Mouse (Mus musculus): ENCODE results near the gene Prss12.
"Not testable (repeated sequence)": the region's sequence is repeated elsewhere in the genome, so short reads cannot be mapped to it uniquely, and the experiment has no call there.

Prss12 gene

DNA sequence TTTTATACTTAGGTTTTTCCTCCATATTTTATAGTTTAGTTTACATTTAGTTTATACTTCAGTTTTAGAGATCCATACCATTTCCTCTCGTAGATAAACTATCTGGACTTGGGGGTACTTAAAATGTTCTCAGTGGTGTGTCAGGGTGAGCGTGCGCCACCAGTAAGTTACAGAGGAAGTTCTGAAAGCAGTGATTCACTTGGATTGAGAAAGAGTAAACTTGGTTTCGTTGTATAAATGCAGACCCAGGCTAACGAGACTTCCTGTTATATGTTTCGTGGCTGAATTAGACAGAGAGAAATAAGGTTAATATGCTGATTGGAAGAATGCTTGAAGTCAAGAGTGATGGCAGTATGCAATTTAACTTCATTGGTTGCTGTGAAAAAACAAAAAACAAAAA is 34.6 kb downstream of the Prss12 start:
- DNase-seq = no peak

DNA sequence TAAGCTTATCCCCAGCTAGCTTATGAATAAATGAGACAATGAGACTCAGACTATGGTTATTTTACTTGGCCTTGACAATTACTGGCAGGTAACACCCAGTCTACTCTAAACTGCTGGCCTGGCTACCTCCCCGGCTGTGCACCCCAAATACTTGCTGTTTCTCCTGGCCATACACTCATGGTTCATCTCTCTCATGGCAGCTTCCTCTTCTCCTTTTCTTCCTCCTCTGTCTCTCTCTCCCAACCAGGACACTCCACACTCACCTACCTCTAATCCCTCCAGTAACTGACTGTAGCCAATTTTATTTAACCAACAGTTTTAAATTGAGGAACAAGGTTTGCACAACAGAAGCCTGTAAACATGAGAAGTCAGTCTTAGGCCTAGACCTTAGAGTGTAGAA is 45.1 kb downstream of the Prss12 start:
- DNase-seq = no peak

DNA sequence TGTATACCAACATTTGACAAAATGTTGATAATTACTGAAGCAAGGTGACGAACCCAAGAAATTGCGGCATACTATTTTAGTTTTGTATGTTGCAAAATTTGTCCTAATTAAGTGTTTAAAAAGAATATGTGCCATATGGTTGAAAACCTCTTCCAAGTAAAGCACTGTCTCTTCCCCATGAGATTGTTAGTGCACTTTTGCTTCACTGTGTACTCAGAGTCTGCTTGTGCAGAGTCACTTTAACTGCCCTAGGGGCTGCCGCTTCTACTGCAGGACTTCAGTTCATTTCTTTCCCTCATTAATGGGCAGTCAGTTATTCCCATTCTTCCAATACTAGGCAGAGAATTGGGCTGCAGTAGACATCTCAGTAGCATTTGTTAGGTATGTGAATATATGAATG is 46.5 kb downstream of the Prss12 start:
- DNase-seq = no peak

DNA sequence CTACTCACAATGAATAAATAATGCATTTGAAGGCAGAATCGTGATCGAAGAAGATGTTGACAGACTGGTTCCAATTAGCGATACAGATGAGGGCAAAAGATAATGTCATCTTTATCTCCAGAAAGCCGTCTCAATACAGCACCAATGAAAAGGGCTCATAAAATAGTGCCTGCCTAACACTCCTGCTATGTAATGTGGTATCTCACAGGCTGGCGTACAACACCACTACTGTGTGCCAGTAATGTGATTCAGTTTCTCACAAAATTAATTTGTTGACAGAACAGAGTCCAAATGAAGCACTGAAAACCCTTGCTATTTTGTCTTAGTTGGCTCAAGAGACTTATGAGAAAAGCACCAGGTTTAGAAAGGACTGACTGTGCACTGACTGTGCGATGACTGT is 48.4 kb downstream of the Prss12 start:
- no peak for DNase-seq

DNA sequence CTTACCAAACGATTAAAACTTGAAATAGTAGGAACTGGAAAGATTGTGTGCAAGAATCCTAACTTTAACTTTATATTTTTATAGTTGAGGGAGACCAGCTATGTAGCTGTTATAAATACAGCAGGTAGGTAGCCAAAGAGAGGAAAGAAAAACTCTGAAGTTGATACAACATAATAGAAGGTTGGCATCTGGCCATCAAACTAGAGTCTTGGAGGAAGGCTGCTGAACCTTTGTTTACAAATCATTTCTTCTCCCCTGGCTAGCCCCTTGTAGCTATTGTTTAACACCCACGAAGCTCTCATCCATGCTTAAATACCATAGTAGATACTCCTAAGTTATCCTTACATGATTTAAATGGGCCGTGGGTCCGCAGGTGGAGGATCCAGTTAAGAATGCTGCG is 52.1 kb downstream of the Prss12 start:
- DNase-seq = no peak

DNA sequence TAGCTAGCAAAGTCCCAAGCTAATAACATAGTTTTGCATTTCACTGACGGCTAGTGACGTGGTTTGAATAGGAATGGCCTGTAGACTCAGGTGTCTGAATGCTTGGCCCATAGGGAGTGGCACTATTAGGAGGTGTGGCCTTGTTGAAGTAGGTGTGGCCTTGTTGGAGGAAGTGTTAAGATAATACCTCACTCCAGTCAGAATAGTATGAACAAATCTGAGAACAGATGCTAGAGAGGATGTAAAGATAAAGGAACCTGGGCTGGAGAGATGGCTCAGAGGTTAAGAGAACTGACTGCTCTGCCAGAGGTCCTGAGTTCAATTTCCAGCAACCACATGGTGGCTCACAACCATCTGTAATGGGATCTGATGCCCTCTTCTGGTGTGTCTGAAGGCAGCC is 55.1 kb downstream of the Prss12 start:
- DNase-seq = not testable (repeated sequence)

DNA sequence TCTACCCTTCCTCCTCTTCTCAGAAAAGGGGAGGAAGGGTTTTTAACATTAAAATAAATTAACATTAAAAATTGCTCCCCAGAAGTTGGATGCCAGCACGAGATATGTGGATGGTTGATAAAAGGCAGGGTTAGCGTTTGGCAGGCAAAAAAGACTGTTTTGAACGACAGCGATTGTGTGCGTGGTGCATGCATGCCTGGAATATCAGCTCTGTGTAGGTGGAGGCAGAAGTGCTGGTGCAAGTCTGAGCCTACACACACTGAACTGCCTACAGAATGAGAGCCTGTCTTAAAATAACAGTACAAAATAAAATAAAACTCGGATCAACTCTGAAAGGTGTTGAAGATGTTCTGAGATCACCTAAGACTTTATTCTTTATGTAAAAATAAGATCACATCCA is 57.2 kb downstream of the Prss12 start:
- DNase-seq = no peak

DNA sequence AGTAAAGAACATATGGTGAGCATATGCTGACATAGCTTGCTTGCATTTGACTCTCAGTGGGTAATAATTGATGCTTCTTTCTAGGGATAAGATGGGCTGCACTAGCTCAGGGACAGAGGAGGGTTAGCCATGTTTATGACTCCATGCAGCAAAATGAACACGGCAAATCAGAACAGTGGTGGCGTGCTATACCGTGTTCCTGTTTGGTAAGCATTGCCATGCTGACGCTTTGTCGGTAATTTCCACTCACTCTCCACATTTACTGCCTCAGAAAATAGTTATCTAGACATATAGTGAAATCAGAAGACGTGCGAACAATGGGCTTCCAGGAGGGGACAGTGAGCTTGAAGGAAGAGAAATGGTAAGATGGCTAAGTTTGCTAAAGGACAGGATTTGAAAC is 58.1 kb downstream of the Prss12 start:
- DNase-seq = no peak

DNA sequence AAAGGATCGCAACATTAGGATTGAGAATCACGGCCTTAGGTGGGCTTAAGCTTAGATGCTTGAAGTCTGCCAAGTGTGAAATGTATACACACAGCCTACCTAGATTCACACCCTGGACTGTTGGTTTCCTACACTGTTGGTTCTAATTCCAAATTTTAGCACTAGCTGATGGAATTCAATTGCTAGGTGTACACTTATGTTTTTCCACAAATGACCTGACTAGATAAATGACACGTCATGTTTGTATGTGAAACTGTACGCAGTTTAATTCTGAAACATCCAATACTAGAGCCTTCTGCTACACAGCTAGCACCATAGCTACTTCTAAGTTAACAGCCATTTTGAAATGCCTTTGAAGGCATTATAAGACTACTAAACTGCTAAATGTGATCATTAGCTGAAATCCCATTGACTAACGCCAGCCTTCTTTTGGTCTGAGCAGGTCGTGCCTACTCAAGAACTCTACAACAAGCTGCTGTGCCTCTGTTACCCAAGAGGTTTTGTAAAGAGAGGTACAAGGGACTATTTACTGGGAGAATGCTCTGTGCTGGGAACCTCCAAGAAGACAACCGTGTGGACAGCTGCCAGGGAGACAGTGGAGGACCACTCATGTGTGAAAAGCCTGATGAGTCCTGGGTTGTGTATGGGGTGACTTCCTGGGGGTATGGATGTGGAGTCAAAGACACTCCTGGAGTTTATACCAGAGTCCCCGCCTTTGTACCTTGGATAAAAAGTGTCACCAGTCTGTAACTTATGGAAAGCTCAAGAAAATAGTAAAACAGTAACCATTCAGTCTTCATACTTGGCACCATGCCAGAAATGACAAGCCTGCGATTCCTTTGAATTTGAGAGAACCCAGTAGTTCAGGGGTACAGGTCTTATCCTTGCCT is 59.3 kb downstream of the Prss12 start:
- peak; percentile 53 to 63 for DNase-seq

DNA sequence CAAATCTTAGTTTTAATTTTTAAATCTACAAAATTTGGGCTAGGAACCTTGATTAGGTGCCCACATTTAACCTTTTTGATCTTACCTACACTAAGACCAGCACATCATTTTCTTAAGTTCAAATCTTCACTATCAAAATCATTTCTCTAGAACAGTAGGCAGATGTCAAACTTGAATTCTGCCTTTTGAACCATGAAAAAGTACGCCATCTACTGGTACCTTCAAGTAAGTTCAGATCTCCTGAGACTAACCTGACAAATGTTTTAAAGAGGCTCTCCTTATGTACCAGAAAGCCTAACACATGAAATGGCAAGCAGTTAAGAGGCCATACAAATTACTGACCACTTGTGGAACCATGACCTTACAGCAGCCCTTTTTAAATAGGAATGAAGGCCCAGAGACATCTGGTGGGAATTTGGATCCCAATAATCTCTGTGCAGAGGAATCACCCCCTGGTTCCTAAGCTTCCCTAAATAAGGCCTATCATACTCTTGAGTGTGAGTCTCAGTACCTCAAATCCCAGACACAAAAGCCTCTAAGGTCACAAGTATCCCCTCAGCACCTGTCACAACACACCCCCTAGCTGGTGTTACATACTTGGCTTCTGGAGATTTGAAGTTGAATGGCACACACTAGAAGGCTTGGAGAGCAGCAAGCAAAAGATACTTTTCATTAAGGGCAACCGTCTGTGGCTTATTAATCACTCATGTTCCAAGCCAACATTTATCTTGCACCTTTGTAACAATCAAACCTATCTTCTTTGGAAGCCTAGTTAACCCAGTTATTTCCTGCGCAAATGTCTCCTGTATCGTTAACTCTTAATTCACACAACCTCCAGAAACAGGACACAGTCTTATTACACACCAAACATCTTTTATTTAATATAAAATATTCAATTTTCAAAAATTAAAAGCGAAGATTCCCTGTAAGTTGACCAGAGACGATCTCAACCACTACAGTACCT is 60.3 kb downstream of the Prss12 start:
- DNase-seq = no peak

DNA sequence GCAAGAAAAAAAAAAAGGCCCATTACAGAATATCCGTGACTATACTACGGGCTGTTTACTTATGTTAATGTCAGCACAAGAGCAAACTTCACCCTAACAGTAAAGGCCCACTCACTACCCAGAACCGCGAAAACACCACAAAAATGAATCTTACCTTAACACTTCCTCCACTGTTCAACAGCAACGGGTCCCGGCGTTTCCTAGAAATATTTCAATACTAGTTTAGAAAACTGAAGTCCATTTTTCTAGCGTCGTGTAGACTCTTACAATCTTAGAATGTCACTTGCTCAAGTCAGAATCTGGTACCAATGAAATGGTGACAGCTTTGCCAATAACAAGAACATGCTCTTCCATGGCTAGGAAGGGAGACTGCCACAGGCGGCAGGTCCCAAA is 60.9 kb downstream of the Prss12 start:
- DNase-seq = no peak

DNA sequence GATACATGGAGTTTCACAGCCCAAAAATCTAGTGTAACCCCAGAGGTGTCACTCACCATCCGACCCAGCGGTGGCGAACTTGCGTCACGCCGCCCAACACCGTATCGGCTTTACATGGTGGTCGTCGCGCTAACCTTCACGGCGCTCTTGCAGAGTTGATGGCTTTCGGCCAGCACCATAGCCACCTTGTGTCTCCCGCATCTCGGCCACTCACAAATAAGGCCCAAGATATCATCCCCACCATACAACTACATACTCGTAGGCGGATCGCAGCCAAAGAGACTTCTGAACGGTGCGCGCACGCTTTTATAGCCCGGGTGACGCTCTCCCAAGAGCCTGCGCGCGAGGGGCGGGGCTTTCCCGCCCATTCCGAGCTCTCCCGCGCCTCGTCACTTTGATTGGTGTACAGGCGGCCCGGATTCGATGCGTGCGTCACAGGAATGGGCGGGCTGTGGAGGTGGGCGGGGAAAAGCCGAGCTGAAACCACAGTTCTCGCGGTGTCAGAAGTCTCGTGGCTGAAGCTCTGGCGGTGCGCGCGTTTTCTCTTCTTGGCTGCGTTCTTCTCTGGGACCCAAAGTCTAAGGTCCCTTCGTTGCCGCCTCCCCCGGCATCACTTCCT is 61.5 kb downstream of the Prss12 start:
- DNase-seq = peak; percentile 99

DNA sequence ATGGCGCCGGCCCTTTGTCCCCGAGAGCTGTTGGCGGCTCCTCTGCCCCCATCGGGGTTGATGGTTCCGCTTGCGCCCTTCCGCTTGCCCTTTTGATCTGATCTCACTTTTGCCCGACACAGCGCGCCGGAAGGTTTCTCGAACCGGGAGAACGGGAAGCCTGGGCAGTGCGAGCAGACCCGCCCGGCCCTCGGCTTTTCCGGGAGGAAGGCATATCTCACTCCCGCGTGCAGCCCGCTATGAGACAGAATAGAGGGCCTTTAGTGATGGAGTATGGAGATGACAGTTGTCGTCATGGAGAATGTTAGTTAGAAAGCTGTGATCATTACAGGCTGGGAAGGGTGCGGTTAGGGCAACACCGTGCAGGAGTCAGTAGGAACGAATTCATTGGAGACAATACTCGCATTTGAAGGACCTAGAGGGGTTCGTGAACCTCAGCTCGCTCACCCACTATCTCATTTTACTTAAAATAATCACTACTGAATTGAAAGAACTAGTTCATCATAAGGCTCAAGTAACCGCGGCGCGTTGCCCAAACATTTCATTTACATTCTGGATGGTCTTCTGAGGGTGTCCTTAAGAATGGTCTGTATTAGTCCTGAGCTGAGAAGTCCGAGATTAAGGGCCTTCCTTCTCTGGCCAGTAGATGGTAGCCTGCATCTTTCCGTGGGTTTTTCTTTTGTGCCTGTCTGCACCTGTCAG is 62.1 kb downstream of the Prss12 start:
- peak; percentile 54 to 59 for DNase-seq

DNA sequence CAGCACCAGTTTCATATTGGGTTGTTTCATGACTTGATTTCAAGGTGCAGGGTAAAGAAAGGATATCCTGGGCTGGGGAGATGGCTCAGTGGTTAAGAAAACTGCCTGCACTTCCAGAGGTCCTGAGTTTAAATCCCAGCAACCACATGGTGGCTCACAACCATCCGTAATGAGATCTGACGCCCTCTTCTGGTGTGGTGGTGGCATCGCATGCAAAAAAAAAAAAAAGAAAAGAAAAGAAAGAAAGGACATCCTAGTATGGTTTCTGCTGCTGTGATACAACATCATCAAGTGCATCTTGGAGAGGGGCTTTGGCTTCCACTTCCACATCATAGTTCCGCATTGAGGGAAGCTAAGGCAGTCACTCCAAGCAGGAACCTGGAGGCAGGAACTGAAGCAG is 65.1 kb downstream of the Prss12 start:
- no peak for DNase-seq

DNA sequence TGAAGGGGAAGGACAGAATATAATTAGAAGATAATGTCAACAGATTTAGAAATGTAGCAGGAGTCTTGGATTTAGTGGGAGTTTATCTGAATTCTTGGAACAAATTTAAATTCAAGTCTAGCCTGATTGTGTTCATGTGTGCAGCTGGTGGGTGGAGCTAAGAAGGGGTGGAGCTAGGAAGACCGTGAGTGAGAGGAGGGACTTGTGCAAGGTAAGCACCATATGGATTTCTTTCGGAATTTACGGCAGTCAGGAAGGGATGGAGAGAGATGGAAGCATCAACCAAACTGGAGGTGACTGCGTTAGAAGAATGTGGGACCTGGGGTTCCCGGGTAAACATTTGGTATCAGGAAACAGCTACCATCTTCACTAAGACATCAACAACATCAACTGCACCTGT is 68.2 kb downstream of the Prss12 start:
- no peak for DNase-seq

DNA sequence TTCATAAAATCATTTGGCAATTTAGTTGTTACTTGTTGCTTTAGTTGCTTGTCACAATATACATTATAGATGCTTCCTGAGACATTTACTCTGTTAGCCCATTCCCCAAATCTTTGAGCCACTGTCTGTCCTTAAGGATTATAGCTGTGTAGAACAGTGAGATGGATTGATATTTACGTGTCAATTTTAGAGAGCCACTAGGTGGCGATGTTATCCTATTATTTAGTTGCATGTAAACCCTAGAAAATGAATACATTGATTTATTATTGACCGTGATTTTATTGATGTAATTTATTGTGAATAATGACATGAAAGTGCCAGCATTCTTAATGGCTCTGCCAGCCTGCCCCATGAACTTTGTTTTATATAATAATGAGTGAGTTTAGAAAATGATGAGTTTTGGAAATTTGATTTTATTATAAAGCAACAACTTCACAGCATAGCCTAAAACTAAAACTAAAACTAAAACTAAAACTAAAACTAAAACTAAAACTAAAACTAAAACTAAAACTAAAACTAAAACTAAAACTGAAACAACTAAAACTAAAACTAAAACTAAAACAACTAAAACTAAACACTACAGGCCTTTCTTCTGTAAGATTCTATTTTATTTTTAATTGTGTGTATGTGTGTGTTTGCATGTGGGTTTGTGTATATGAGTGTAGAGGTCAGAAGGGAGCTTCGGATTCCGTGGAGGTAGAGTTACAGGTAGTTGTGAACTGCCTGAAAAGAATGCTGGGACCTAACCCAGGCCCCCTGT is 69.1 kb downstream of the Prss12 start:
- DNase-seq = peak; percentile 81 to 88

DNA sequence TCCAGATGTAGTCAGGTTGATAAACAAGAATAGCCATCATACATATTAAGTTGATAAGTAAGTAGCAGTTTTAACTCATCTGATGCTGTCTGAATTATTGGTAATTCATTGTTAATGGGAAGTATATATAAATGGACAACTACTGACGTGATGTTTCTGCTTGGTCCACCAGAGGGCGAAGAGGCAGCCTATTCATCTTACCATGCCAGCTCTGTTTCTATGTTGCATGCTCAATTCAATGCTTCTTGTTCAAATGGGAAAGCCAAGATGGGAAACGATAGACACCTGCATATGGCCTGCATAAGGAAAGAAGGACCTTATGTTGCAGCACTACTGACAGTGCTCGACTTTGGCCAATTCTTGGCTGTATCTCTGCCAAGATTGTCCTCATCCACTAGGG is 70.1 kb downstream of the Prss12 start:
- DNase-seq = peak; percentile 74 to 76

DNA sequence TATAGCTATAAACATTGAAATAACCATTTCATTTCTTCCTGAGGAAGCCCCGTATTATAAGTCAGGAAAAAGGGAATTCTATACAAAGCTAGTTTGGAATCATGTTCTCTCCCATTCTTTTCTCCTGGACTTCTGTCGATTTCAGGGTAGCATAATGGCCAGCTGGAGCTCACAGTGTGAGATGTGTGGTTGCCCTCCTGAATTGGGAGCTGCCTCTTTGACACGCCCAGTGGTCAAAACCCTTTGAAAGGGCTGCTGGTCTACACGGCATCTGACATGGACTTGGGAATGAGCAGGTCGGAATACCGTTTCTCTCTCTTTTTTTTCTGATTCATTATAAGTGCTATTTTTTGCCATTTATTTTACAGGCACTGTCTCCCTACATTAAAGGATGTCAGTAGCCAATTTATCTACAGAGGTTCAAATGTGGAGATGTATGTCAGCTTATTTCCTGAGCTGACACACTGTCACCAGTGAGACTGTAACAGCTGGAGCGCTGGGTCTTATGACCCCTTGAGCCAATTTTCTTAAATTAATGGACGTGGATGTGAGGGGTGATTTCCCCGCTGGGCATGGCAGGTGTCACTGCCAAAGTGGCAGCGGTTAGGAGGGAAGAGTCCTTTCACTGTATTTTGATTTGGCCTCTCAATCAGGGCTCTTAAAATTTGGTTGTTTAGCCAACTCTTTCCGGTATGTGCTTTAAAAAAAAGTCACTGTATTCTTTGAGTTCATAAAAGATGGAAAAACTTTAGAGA is 79.8 kb downstream of the Prss12 start:
- DNase-seq = peak; percentile 62 to 73

DNA sequence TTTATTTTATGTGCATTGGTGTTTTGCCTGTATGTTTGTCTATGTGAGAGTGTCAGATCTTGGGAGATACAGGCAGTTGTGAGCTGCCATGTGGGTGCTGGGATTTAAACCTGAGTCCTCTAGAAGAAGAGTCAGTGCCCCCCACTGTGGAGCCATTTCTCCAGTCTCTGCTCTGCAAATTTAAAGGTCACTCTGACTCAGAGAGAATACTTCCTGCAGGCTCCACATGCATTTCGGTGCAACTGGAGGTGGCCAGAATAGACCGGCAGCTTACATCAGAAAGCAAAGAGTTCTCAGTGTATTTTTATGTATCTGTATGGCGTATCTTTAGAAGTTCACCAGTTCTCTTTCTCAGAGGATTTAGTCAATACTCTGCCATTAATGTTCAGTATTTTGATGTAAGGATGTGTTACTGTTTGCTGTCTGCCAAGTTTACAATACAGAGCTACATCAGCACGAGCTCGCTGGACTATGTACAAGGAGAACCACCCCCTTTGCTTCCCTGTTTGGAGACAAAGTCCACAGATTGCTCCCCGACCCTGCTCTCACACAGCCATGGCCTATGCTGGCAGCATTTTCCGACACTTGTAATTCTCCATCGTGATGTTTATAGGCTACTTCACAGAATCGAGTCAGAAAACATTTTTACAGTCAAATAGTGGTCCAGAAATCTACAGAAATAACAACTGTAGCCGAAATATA is 81.2 kb downstream of the Prss12 start:
- DNase-seq = no peak

DNA sequence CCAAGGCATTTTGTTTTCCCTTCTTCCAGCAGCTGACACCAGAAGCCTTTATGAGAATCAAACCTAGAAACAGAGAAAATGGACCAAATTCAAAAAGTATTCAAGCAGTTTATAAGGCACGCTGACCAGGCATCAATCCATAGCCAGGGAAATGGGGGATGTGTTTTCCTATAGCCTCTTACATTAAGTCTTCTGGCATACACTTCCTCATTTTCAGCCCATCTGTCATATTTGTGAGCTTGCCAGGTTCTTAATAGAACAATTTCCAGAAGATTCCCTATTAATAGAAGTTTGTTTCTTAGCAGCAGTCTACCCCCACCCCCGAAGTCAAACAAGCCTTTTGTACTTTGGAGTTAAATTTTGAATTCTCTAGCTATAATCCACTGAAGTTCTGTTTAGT is 84.4 kb downstream of the Prss12 start:
- peak; percentile 20 to 71 for DNase-seq

Data from cerebellum, postnatal 14 days (tissue).